Mouse (Mus musculus) left cerebral cortex, adult 2 months (tissue): ENCODE data around the gene Dydc2. TPM values are rescaled to one million over a fixed set of nuclear protein-coding genes. Genes with fewer than 3 reads are reported as not detected.

Experiments used
- DNase-seq, 2 experiments: peaks; one replicate each; pipeline ENCODE4 v3.0.0; 2021 to 2022; ENCODE audit warnings: low spot score in 2 of 2, mixed read lengths in 1 of 2; ENCODE audit errors: extremely low spot score in 1 of 2
- H3K27ac ChIP-seq: fragments of 200-600 bp; 2 replicates; pipeline ENCODE4 v1.8.1; 2022
- H3K4me3 ChIP-seq: fragments of 200-600 bp; 2 replicates; pipeline ENCODE4 v1.8.1; 2022
- CTCF ChIP-seq: fragments of 200-600 bp; IDR thresholded peaks from 2 replicates; pipeline ENCODE4 v1.8.1; 2022; ENCODE audit warnings: antibody characterized with exemption, mild to moderate bottlenecking, moderate library complexity
- intact Hi-C: fragments of 180-260 bp; cut with DNase I; formaldehyde crosslinking; loops from one replicate; pipeline ENCODE4 v1.15.1; 2025
- total RNA-seq, 2 experiments: library from RNA; stranded (reverse); gene quantifications; 2 replicates each; pipeline ENCODE4 v1.2.3; 2021

Gene Dydc2
- total RNA-seq, 2 experiments from 2014 or later, result 0.75 to 1.2 TPM

- DNase-seq, result no peak
- no peak overlapping the region for H3K4me3 ChIP-seq
- intact Hi-C loops, result loop anchor here (5.0 kb wide), 1 partner anchor 1499 kb away; no protein-coding TSS in a partner anchor
- no peak for TF ChIP-seq CTCF
- no peak overlapping the region for H3K27ac ChIP-seq
These were observed 38.0 kb downstream of the Dydc2 start for GRCm38 (mm10) chr14:41030989-41031513.

GRCm38 (mm10) chr14:41029303-41029702 is 39.7 kb downstream of the Dydc2 start:
- DNase-seq, result no peak
- intact Hi-C loops, result no loop called here
- Histone ChIP-seq H3K4me3 (no peak overlapping the region), H3K27ac (no peak overlapping the region)
- no peak for TF ChIP-seq CTCF

GRCm38 (mm10) chr14:41025594-41026284 is 43.3 kb downstream of the Dydc2 start:
- no peak overlapping the region for H3K4me3 ChIP-seq
- intact Hi-C loops, result no loop called here
- no peak for TF ChIP-seq CTCF
- H3K27ac ChIP-seq, result no peak overlapping the region
- no peak for DNase-seq

GRCm38 (mm10) chr14:41025087-41025486 is 43.9 kb downstream of the Dydc2 start:
- no peak overlapping the region for H3K4me3 ChIP-seq
- H3K27ac ChIP-seq, result no peak overlapping the region
- DNase-seq, result no peak
- intact Hi-C loops, result no loop called here
- TF ChIP-seq CTCF, result no peak

GRCm38 (mm10) chr14:41021246-41021645 is 47.8 kb downstream of the Dydc2 start:
- TF ChIP-seq CTCF, result no peak
- Histone ChIP-seq H3K27ac (no peak overlapping the region), H3K4me3 (no peak overlapping the region)
- intact Hi-C loops, result no loop called here
- no peak for DNase-seq

GRCm38 (mm10) chr14:41017460-41017859 is 51.5 kb downstream of the Dydc2 start:
- TF ChIP-seq CTCF, result no peak
- no peak for DNase-seq
- no peak overlapping the region for H3K27ac ChIP-seq
- intact Hi-C loops, result no loop called here
- H3K4me3 ChIP-seq, result no peak overlapping the region

- intact Hi-C loops, result no loop called here
- no peak for DNase-seq
- TF ChIP-seq CTCF, result no peak
- Histone ChIP-seq H3K4me3 (no peak overlapping the region), H3K27ac (peak overlapping the region; percentile 63; the same call in 1 of the 2 replicates)
These were observed 54.2 kb downstream of the Dydc2 start for GRCm38 (mm10) chr14:41014701-41015240.

GRCm38 (mm10) chr14:41013630-41014613 is 55.1 kb downstream of the Dydc2 start, which contains the start of gene Fam213a:
TSS of gene Fam213a (minus strand) at chr14:41013788.
- intact Hi-C loops, result no loop called here
- no peak; the same call in 1 of the 2 replicates for TF ChIP-seq CTCF
- peak within 1 kb of the TSS; percentile 84 for H3K4me3 ChIP-seq
- H3K27ac ChIP-seq, result peak within 1 kb of the TSS; percentile 90
- peak; percentile 93 to 94 for DNase-seq

GRCm38 (mm10) chr14:41013143-41013542 is 55.9 kb downstream of the Dydc2 start:
- TF ChIP-seq CTCF, result no peak
- H3K27ac ChIP-seq, result peak overlapping the region; percentile 90
- H3K4me3 ChIP-seq, result peak overlapping the region; percentile 84
- intact Hi-C loops, result no loop called here
- DNase-seq, result no peak

GRCm38 (mm10) chr14:41011916-41012315 is 57.1 kb downstream of the Dydc2 start:
- no peak overlapping the region for H3K27ac ChIP-seq
- intact Hi-C loops, result no loop called here
- no peak for DNase-seq
- TF ChIP-seq CTCF, result no peak
- H3K4me3 ChIP-seq, result no peak overlapping the region

- H3K27ac ChIP-seq, result no peak overlapping the region
- no peak for TF ChIP-seq CTCF
- intact Hi-C loops, result no loop called here
- DNase-seq, result no peak
- no peak overlapping the region for H3K4me3 ChIP-seq
These were observed 60.9 kb downstream of the Dydc2 start for GRCm38 (mm10) chr14:41008138-41008537.
